Mouse (Mus musculus) limb, embryonic 15.5 days (tissue): ENCODE measurements around the gene Csrnp3. TPM values are rescaled to one million over a fixed set of nuclear protein-coding genes. Genes with fewer than 3 reads are reported as not detected.

Experiments
- ATAC-seq: fragments of 200-750 bp; cut with Nextera tagmentation; 2 replicates; pipeline ENCODE4 v1.8.0; 2017; ENCODE audit warnings: low read depth, moderate TSS enrichment; ENCODE audit not compliant: insufficient number of reproducible peaks, low FRiP score, low TSS enrichment
- H3K27ac ChIP-seq: fragments of 300-500 bp; sonication (generic); 2 replicates; pipeline ENCODE4 v1.5.1; 2015; ENCODE audit warnings: moderate library complexity, mild to moderate bottlenecking, inconsistent platforms
- H3K27me3 ChIP-seq: fragments of 300-500 bp; sonication (generic); 2 replicates; pipeline ENCODE4 v1.6.1; 2015; ENCODE audit warnings: inconsistent platforms
- H3K36me3 ChIP-seq: fragments of 300-500 bp; sonication (generic); 2 replicates; pipeline ENCODE4 v1.6.1; 2015; ENCODE audit warnings: inconsistent platforms
- H3K4me1 ChIP-seq: fragments of 300-500 bp; sonication (generic); 2 replicates; pipeline ENCODE4 v1.6.1; 2015; ENCODE audit warnings: inconsistent platforms
- H3K4me2 ChIP-seq: fragments of 300-500 bp; sonication (generic); 2 replicates; pipeline ENCODE4 v1.6.1; 2015; ENCODE audit warnings: mild to moderate bottlenecking, inconsistent platforms
- H3K4me3 ChIP-seq: fragments of 300-500 bp; sonication (generic); 2 replicates; pipeline ENCODE4 v1.5.1; 2015; ENCODE audit warnings: mild to moderate bottlenecking, inconsistent platforms
- H3K9ac ChIP-seq: fragments of 300-500 bp; sonication (generic); 2 replicates; pipeline ENCODE4 v1.6.1; 2015; ENCODE audit warnings: inconsistent platforms
- H3K9me3 ChIP-seq: fragments of 300-500 bp; sonication (generic); 2 replicates; pipeline ENCODE4 v1.6.1; 2016; ENCODE audit warnings: inconsistent platforms
- WGBS: fragments of 180-500 bp; shearing (Covaris S2); methylation state at CpG from one replicate; pipeline ENCODE4 v1.1.7; 2015; 5-methylcytosine and 5-hydroxymethylcytosine counted together
- polyA plus RNA-seq: library from polyadenylated mRNA; unstranded; fragments of >200 nt; fragmentation: Nextera tagmentation; extraction: Ambion mirVana; gene quantifications from 2 replicates; pipeline ENCODE4 v1.2.1, GENCODE M21; 2015

Gene Csrnp3
- polyA plus RNA-seq, 1 experiment from 2014 or later, result 4.4 TPM

DNA sequence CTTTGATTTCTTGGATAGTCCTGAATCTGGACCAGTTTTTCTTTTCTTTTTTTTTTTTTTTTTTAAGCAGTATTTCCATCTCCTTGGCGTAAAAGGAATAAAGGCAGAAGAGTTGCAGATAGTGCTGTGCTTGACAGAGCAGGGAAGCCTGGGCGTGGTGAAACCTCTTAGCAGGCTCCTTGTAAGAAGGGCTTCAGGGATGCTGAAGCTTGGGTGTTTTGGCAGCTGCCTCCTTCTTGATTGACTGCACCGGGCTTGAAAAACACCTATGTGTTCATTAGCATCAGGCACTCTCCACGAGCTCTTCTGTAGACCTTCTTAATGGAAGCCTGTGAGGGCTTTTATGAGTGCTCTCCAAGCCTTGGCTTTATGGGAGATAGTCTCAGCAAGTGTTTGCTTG is 117.9 kb downstream of the Csrnp3 start:
- no peaks in the 10 kb centered on the region for H3K27me3 ChIP-seq
- no peak overlapping the region for H3K4me2 ChIP-seq
- ATAC-seq, result no peak
- no peak overlapping the region for H3K4me3 ChIP-seq
- H3K27ac ChIP-seq, result no peak overlapping the region
- 59% methylated on average over 4 of the region's 4 CpGs for WGBS
- no peak overlapping the region for H3K9ac ChIP-seq
- H3K36me3 ChIP-seq, result no peaks in the 10 kb centered on the region
- H3K9me3 ChIP-seq, result no peaks in the 10 kb centered on the region
- H3K4me1 ChIP-seq, result no peaks in the 10 kb centered on the region

DNA sequence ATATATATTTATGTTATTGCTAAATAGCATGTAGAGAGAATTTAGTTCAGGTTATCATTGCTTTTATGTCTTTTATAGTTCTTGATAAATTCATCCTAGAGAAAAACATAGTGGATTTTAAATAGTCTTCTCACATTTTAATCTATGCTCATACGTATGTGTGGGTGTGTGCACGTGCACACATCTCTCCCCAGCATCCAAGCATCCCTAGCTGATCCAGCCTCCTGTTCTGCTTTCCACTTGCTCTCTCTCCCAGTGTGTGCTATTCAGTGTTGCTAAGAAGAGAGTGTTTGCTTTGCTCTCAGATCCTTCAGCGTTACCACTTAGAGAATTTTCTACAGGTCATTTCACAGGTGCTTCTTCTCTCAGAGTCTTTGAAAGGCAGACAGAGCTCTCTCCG is 123.2 kb downstream of the Csrnp3 start:
- Histone ChIP-seq H3K4me2 (no peak overlapping the region), H3K27ac (no peak overlapping the region), H3K9me3 (no peaks in the 10 kb centered on the region), H3K27me3 (no peaks in the 10 kb centered on the region), H3K4me3 (no peak overlapping the region), H3K4me1 (no peaks in the 10 kb centered on the region), H3K9ac (no peak overlapping the region), H3K36me3 (no peaks in the 10 kb centered on the region)
- WGBS, result 86% methylated on average over 4 of the region's 4 CpGs
- ATAC-seq, result no peak

DNA sequence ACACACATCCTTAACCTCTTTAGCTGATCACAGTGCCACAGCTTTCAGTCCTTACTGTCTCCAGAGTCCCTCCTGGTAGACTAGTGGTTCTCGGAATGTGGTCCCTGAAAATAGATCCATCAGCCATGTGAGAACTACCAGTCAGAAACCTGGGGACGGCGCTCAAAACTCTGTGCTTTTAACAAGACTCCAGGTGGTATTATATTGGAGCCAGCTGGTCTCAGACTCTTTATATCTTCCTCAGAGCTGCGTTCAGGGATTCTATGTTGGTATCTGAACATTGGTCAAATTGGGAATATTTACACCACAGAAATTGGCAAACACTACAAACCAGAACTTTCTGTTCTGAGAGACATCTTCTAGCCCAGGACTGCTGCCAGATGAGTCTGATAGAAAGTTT is 128.3 kb downstream of the Csrnp3 start:
- Histone ChIP-seq H3K27me3 (no peaks in the 10 kb centered on the region), H3K4me3 (no peak overlapping the region), H3K9ac (no peak overlapping the region), H3K4me1 (no peaks in the 10 kb centered on the region), H3K27ac (no peak overlapping the region), H3K4me2 (no peak overlapping the region), H3K9me3 (no peaks in the 10 kb centered on the region), H3K36me3 (no peaks in the 10 kb centered on the region)
- ATAC-seq, result no peak
- WGBS, result 37% methylated on average over 4 of the region's 4 CpGs

DNA sequence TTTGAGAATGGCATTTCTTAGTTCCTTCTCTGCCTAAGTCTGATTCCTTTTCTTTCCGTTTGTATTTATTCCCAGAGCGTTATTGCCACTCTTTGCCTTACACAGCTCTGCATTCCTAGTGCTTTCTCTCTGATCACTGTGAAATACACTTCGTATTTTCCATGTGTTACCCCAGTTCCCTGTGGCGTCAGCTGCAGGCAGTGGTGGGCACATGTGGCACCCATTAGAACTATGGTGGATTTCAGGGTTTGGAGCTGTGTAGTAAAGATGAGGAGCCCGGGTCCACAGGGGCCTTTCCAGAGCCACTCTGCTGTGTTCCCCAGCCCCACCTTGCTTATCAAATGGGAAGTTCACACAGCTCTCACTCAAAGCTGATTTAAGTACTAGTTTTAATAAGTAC is 129.8 kb downstream of the Csrnp3 start:
- no peak for ATAC-seq
- Histone ChIP-seq H3K4me1 (peaks cover 12% of the 10 kb centered on the region), H3K4me2 (no peak overlapping the region), H3K9me3 (no peaks in the 10 kb centered on the region), H3K9ac (no peak overlapping the region), H3K27me3 (no peaks in the 10 kb centered on the region), H3K36me3 (no peaks in the 10 kb centered on the region), H3K4me3 (no peak overlapping the region), H3K27ac (no peak overlapping the region)
- 38% methylated on average over 5 of the region's 5 CpGs for WGBS

DNA sequence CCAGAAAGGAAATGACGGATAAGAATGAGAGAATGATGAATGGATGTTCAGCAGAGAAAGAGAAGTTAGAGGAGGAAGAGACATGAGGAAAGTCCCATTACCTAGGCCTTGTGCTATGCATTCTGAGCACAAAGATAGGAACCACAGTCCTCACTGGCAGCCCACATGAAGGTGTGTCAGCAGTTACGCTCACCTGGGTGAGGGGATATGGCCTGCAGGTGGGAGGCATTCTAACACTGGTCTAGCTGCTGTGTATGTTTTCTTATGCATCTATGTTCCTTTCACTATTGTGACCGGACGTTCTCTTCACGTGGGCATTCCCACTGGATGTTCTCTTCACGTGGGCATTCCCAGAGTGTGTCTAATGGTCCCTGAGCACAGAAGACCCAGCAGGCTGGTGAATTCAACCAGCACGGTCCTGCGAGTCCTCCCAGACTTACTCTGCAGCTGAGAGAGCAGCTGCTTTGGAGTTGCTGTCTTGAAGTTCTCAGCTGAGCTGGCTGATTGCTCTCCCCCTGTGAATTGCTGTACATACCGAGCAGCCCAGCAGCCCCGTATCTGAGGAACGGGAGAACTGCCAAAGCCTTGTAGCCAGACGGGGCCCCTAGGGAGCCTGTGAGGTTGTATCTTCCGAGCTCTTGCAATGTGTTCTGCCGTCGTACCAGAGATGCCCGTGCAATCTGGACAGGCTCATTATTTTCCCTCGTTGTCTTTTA is 133.9 kb downstream of the Csrnp3 start:
- H3K4me3 ChIP-seq, result no peak overlapping the region

DNA sequence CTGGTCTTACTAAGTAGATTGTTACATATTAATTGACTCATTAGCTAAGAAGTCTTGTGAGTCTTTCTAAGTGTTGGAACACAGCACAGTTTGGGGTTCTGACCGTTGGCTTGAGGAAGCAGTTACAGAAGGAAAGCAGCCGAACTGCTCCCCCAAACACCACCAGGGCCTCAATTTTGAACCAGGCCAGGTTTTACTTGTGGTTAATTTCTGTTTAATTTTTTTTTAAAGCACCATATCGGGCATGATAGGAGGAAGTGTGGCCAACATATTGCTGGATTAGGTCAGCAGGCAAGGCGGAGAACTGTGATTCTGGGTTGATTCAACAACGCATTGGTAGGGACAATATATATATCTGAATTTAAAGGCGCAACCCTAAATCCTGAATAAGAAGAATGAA is 135.9 kb downstream of the Csrnp3 start:
- no peaks in the 10 kb centered on the region for H3K27me3 ChIP-seq
- 60% methylated on average over 6 of the region's 6 CpGs for WGBS
- peaks cover 18% of the 10 kb centered on the region for H3K4me1 ChIP-seq
- H3K9me3 ChIP-seq, result no peaks in the 10 kb centered on the region
- no peaks in the 10 kb centered on the region for H3K36me3 ChIP-seq
- ATAC-seq, result no peak
- H3K4me2 ChIP-seq, result no peak overlapping the region
- H3K4me3 ChIP-seq, result no peak overlapping the region
- H3K9ac ChIP-seq, result no peak overlapping the region
- H3K27ac ChIP-seq, result no peak overlapping the region

More for the DNA sequence above, 133.9 kb downstream of the Csrnp3 start:
- 35% methylated on average over 17 of the region's 17 CpGs for WGBS
- H3K9ac ChIP-seq, result no peak overlapping the region
- H3K9me3 ChIP-seq, result no peaks in the 10 kb centered on the region
- ATAC-seq, result no peak
- H3K27ac ChIP-seq, result no peak overlapping the region
- no peaks in the 10 kb centered on the region for H3K36me3 ChIP-seq
- H3K4me2 ChIP-seq, result peak overlapping the region; percentile 30
- H3K27me3 ChIP-seq, result no peaks in the 10 kb centered on the region
- H3K4me1 ChIP-seq, result peaks cover 18% of the 10 kb centered on the region

DNA sequence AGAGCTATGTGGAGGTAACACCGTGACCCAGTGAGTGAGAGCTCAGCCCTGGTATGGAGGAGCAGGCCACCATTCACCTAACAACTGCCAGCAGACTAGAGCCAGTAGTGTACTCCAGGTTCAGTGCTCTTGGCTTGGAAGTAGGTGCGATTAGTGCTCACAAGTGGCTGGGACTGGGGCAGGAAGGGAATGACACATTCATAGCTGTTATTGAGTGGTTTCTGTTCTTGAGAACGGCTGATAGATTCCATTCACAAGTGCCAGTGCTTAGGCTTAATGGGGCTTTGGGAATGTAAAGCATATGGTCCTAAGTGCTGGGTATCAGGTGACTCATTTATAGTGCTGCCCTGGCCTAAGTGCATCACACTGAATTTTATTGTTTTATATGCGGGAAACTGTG is 136.4 kb downstream of the Csrnp3 start:
- Histone ChIP-seq H3K27ac (no peak overlapping the region), H3K36me3 (no peaks in the 10 kb centered on the region), H3K4me2 (no peak overlapping the region), H3K4me1 (peaks cover 18% of the 10 kb centered on the region), H3K9me3 (no peaks in the 10 kb centered on the region), H3K4me3 (no peak overlapping the region), H3K9ac (no peak overlapping the region), H3K27me3 (no peaks in the 10 kb centered on the region)
- WGBS, result 23% methylated on average over 4 of the region's 4 CpGs
- ATAC-seq, result 0 out of 2 replicates have a peak, but pooled peaks have one; percentile 55

DNA sequence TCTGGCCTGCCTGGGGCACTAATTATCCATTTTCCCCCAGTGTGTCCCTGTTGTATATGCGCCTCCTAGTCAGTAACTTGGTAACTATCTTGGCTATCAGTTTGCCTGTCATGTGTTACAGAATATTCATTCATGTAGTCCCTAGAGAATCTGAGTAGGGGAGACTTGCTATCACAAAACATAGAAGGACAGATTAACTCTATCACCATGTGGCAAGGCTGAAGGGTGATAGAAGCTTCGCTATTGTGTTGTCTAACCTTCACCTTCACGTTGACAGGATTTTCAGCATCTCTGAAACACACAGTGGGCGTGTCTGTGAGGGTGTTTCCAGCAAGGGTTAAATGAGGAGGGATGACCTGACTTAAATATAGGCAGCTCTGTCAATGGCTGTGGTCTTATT is 140.1 kb downstream of the Csrnp3 start:
- Histone ChIP-seq H3K4me2 (no peak overlapping the region), H3K27me3 (no peaks in the 10 kb centered on the region), H3K9ac (no peak overlapping the region), H3K9me3 (no peaks in the 10 kb centered on the region), H3K4me3 (no peak overlapping the region), H3K27ac (no peak overlapping the region), H3K36me3 (no peaks in the 10 kb centered on the region), H3K4me1 (peaks cover 13% of the 10 kb centered on the region)
- WGBS, result 86% methylated on average over 4 of the region's 4 CpGs
- no peak for ATAC-seq

DNA sequence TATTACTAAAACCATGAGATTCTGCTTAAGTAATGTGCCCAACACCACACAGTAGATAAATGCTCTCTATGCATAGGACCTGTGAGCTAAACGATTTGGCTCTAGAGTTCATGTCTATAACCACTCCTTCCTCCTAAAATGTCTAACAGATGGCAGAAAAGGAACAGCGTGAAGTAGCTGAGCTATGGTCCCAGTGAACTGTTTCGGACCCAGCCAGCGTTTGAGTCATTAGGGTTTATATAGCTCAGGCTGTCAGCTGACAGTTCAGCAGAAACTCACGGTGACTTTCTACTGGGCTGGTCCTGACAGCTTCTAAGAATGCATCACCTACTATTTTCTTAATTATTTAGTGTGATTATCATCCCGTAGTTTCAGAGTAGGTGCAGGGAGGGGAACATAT is 141.5 kb downstream of the Csrnp3 start:
- H3K4me2 ChIP-seq, result no peak overlapping the region
- H3K27me3 ChIP-seq, result no peaks in the 10 kb centered on the region
- H3K36me3 ChIP-seq, result no peaks in the 10 kb centered on the region
- H3K9ac ChIP-seq, result no peak overlapping the region
- H3K4me1 ChIP-seq, result peaks cover 8% of the 10 kb centered on the region
- H3K9me3 ChIP-seq, result no peaks in the 10 kb centered on the region
- no peak overlapping the region for H3K27ac ChIP-seq
- 32% methylated on average over 6 of the region's 6 CpGs for WGBS
- no peak overlapping the region for H3K4me3 ChIP-seq
- no peak for ATAC-seq

DNA sequence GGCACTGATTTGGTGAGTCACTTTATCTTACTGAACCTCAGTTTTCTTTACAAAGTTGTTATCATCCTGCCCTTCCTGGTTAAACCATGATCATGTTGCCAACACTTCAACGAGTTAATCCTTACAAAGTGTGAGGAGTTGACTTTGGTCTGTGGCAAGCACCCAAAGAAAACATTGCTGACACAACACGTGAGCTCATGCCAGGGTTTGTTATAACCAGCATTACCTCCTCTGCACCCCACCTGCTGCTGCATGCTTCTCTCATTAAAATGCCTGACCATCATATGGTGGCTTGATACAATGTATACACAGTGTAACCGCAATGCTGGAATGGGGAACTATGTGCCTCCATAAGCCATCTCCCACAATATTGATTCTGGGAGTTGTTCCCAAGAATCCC is 142.0 kb downstream of the Csrnp3 start:
- no peak for ATAC-seq

DNA sequence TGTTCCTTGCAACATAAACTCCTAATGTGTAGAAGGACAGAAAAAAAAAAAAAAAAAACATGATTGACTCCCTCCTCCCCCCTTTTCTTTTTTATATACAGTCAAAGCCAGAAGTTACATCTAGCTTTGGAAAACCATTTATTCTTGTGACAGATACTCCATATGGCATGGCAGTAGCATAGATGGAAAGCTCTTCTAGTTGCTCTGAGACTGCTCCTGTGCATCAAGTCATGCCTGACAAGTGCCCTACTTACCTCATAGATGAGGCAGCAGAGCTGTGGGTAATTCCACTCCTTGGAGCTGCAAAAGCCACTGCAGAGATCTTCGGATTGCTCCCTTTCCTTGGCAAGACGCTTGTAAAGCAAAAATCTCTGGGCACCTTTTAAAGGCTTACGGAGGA is 143.2 kb downstream of the Csrnp3 start:
- Histone ChIP-seq H3K4me2 (no peak overlapping the region), H3K27me3 (no peaks in the 10 kb centered on the region), H3K4me1 (peaks cover 15% of the 10 kb centered on the region), H3K36me3 (no peaks in the 10 kb centered on the region), H3K4me3 (no peak overlapping the region), H3K27ac (no peak overlapping the region), H3K9me3 (no peaks in the 10 kb centered on the region), H3K9ac (no peak overlapping the region)
- ATAC-seq, result no peak
- 34% methylated on average over 3 of the region's 3 CpGs for WGBS

More for the DNA sequence above, 142.0 kb downstream of the Csrnp3 start:
- no peak overlapping the region for H3K27ac ChIP-seq
- no peaks in the 10 kb centered on the region for H3K36me3 ChIP-seq
- no peak overlapping the region for H3K9ac ChIP-seq
- H3K4me1 ChIP-seq, result peaks cover 8% of the 10 kb centered on the region
- H3K9me3 ChIP-seq, result no peaks in the 10 kb centered on the region
- 34% methylated on average over 3 of the region's 3 CpGs for WGBS
- no peak overlapping the region for H3K4me2 ChIP-seq
- no peak overlapping the region for H3K4me3 ChIP-seq
- H3K27me3 ChIP-seq, result no peaks in the 10 kb centered on the region

DNA sequence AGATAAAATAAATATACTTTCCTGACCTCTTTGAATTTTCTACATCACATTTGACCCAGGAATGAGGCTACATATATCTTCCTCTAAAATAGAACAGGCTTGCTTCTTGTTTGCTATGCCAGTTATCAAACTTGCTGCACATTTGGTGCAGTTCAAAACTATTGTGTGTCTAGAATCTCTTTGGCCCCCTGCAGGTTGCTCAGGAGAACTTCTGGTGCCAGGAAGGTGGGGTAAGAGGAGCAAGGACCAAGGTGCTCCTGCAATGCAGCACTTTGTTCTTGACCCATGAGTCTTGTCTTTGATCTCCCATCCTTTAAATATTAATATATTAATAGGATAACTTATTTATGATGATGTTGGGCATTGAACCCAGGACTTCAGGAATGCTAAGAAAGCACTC is 144.5 kb downstream of the Csrnp3 start:
- H3K9ac ChIP-seq, result no peak overlapping the region
- peaks cover 15% of the 10 kb centered on the region for H3K4me1 ChIP-seq

DNA sequence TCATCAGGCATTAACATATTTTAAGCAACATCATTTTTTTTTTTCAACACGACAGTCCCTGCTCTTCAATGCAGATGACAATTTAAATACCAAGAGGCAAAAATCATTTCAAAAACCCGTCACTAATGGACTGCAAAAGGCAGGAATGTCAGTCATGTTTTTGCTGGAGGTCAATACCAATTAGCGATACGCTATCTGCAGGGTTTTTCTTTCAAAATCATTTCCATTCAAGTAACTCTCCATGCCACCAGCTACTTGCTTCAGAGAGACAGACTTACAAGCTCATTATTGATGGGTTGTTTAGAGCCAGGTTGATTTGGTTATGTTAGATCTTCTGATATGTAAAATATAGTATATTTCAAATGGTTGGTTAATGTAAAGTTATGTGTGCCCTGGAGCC is 145.2 kb downstream of the Csrnp3 start:
- H3K4me3 ChIP-seq, result no peak overlapping the region
- peaks cover 15% of the 10 kb centered on the region for H3K4me1 ChIP-seq
- no peaks in the 10 kb centered on the region for H3K9me3 ChIP-seq
- no peak overlapping the region for H3K27ac ChIP-seq
- no peak for ATAC-seq
- H3K27me3 ChIP-seq, result no peaks in the 10 kb centered on the region
- no peaks in the 10 kb centered on the region for H3K36me3 ChIP-seq
- no peak overlapping the region for H3K4me2 ChIP-seq
- no peak overlapping the region for H3K9ac ChIP-seq
- WGBS, result 70% methylated on average over 4 of the region's 4 CpGs

More for the DNA sequence above, 144.5 kb downstream of the Csrnp3 start:
- H3K4me2 ChIP-seq, result no peak overlapping the region
- no peak overlapping the region for H3K27ac ChIP-seq
- H3K36me3 ChIP-seq, result no peaks in the 10 kb centered on the region
- no peak overlapping the region for H3K4me3 ChIP-seq
- no peaks in the 10 kb centered on the region for H3K9me3 ChIP-seq
- ATAC-seq, result no peak
- no peaks in the 10 kb centered on the region for H3K27me3 ChIP-seq
